Mouse (Mus musculus): Measurements from ENCODE around the gene Il17f. TPM values are rescaled to one million over a fixed set of nuclear protein-coding genes. Genes with fewer than 3 reads are reported as not detected.

Il17f gene
- 0.22 TPM in 1 of 2 replicates, not detected in the other for polyA plus RNA-seq (2012; rRNA removed)

GRCm38 (mm10) chr1:20790517-20790916, at the start of gene Il17f:
TSS of gene Il17f (minus strand) at chr1:20790617.

GRCm38 (mm10) chr1:20819771-20820605, 29.6 kb upstream of the Il17f start, which contains the start of gene Mcm3:
TSS of gene Mcm3 (minus strand) at chr1:20820312.

GRCm38 (mm10) chr1:20730903-20731302, 59.5 kb downstream of the Il17f start, which contains the start of gene Il17a:
TSS of gene Il17a (plus strand) at chr1:20730905.

Other genes starting within 250 kb of the Il17f start
- 0.31 and 0.38 TPM in 2 replicates for gene Pkhd1, start 172.6 kb downstream of the Il17f start, polyA plus RNA-seq (2012; rRNA removed)
- not detected in 2 replicates for gene Il17a, start 59.7 kb downstream of the Il17f start, polyA plus RNA-seq (2012; rRNA removed)
- gene Mcm3, start 29.7 kb upstream of the Il17f start, polyA plus RNA-seq (2012; rRNA removed), result 7.8 and 8.2 TPM in 2 replicates
- 22.3 and 36.8 TPM in 2 replicates for gene Paqr8, start 100.0 kb upstream of the Il17f start, polyA plus RNA-seq (2012; rRNA removed)
- gene Efhc1, start 161.0 kb upstream of the Il17f start, polyA plus RNA-seq (2012; rRNA removed), result 0.43 and 1.1 TPM in 2 replicates

All from colon, adult 2 months (tissue).